Mouse (Mus musculus): ENCODE measurements around the gene Cldn10. TPM values are rescaled to one million over a fixed set of nuclear protein-coding genes. Genes with fewer than 3 reads are reported as not detected.

Gene Cldn10
- total RNA-seq, 1 experiment from 2014 or later: not detected

GRCm38 (mm10) chr14:118774507-118775428, 12.9 kb upstream of the Cldn10 start:
- peak; percentile 54 to 67 for ATAC-seq (replicated peaks in 1 of 2; ENCODE audit: insufficient read depth in 1 of 2, low FRiP score in 2 of 2, low TSS enrichment in 1 of 2, low read depth in 1 of 2, poor library complexity in 2 of 2, severe bottlenecking in 2 of 2)

- ATAC-seq (replicated peaks in 1 of 2; ENCODE audit: insufficient read depth in 1 of 2, low FRiP score in 2 of 2, low TSS enrichment in 1 of 2, low read depth in 1 of 2, poor library complexity in 2 of 2, severe bottlenecking in 2 of 2): no peak
Observed at GRCm38 (mm10) chr14:118775554-118775953, 12.2 kb upstream of the Cldn10 start.

GRCm38 (mm10) chr14:118776372-118776771, 11.3 kb upstream of the Cldn10 start:
- no peak for ATAC-seq (replicated peaks in 1 of 2; ENCODE audit: insufficient read depth in 1 of 2, low FRiP score in 2 of 2, low TSS enrichment in 1 of 2, low read depth in 1 of 2, poor library complexity in 2 of 2, severe bottlenecking in 2 of 2)

- no peak for ATAC-seq (replicated peaks in 1 of 2; ENCODE audit: insufficient read depth in 1 of 2, low FRiP score in 2 of 2, low TSS enrichment in 1 of 2, low read depth in 1 of 2, poor library complexity in 2 of 2, severe bottlenecking in 2 of 2)
Observed at GRCm38 (mm10) chr14:118777478-118777877, 10.2 kb upstream of the Cldn10 start.

- no peak for ATAC-seq (replicated peaks in 1 of 2; ENCODE audit: insufficient read depth in 1 of 2, low FRiP score in 2 of 2, low TSS enrichment in 1 of 2, low read depth in 1 of 2, poor library complexity in 2 of 2, severe bottlenecking in 2 of 2)
Observed at GRCm38 (mm10) chr14:118781601-118782000, 6.1 kb upstream of the Cldn10 start.

GRCm38 (mm10) chr14:118782241-118782640, 5.5 kb upstream of the Cldn10 start:
- peak; percentile 69 to 85 for ATAC-seq (replicated peaks in 1 of 2; ENCODE audit: insufficient read depth in 1 of 2, low FRiP score in 2 of 2, low TSS enrichment in 1 of 2, low read depth in 1 of 2, poor library complexity in 2 of 2, severe bottlenecking in 2 of 2)

- ATAC-seq (replicated peaks in 1 of 2; ENCODE audit: insufficient read depth in 1 of 2, low FRiP score in 2 of 2, low TSS enrichment in 1 of 2, low read depth in 1 of 2, poor library complexity in 2 of 2, severe bottlenecking in 2 of 2): no peak
Observed at GRCm38 (mm10) chr14:118783326-118783935, 4.3 kb upstream of the Cldn10 start.

GRCm38 (mm10) chr14:118790217-118790616, 2.5 kb downstream of the Cldn10 start:
- no peak for ATAC-seq (replicated peaks in 1 of 2; ENCODE audit: insufficient read depth in 1 of 2, low FRiP score in 2 of 2, low TSS enrichment in 1 of 2, low read depth in 1 of 2, poor library complexity in 2 of 2, severe bottlenecking in 2 of 2)

- no peak for ATAC-seq (replicated peaks in 1 of 2; ENCODE audit: insufficient read depth in 1 of 2, low FRiP score in 2 of 2, low TSS enrichment in 1 of 2, low read depth in 1 of 2, poor library complexity in 2 of 2, severe bottlenecking in 2 of 2)
Observed at GRCm38 (mm10) chr14:118792957-118793356, 5.2 kb downstream of the Cldn10 start.

GRCm38 (mm10) chr14:118793416-118793815, 5.7 kb downstream of the Cldn10 start:
- no peak for ATAC-seq (replicated peaks in 1 of 2; ENCODE audit: insufficient read depth in 1 of 2, low FRiP score in 2 of 2, low TSS enrichment in 1 of 2, low read depth in 1 of 2, poor library complexity in 2 of 2, severe bottlenecking in 2 of 2)

- ATAC-seq (replicated peaks in 1 of 2; ENCODE audit: insufficient read depth in 1 of 2, low FRiP score in 2 of 2, low TSS enrichment in 1 of 2, low read depth in 1 of 2, poor library complexity in 2 of 2, severe bottlenecking in 2 of 2): no peak
Observed at GRCm38 (mm10) chr14:118794196-118794595, 6.5 kb downstream of the Cldn10 start.

GRCm38 (mm10) chr14:118794893-118795292, 7.2 kb downstream of the Cldn10 start:
- no peak for ATAC-seq (replicated peaks in 1 of 2; ENCODE audit: insufficient read depth in 1 of 2, low FRiP score in 2 of 2, low TSS enrichment in 1 of 2, low read depth in 1 of 2, poor library complexity in 2 of 2, severe bottlenecking in 2 of 2)

GRCm38 (mm10) chr14:118795915-118796693, 8.4 kb downstream of the Cldn10 start:
- ATAC-seq (replicated peaks in 1 of 2; ENCODE audit: insufficient read depth in 1 of 2, low FRiP score in 2 of 2, low TSS enrichment in 1 of 2, low read depth in 1 of 2, poor library complexity in 2 of 2, severe bottlenecking in 2 of 2): peak; percentile 76 to 89

GRCm38 (mm10) chr14:118796694-118797058, 9.0 kb downstream of the Cldn10 start:
- no peak for ATAC-seq (replicated peaks in 1 of 2; ENCODE audit: insufficient read depth in 1 of 2, low FRiP score in 2 of 2, low TSS enrichment in 1 of 2, low read depth in 1 of 2, poor library complexity in 2 of 2, severe bottlenecking in 2 of 2)

- no peak for ATAC-seq (replicated peaks in 1 of 2; ENCODE audit: insufficient read depth in 1 of 2, low FRiP score in 2 of 2, low TSS enrichment in 1 of 2, low read depth in 1 of 2, poor library complexity in 2 of 2, severe bottlenecking in 2 of 2)
Observed at GRCm38 (mm10) chr14:118797270-118797669, 9.6 kb downstream of the Cldn10 start.

GRCm38 (mm10) chr14:118799918-118800317, 12.2 kb downstream of the Cldn10 start:
- ATAC-seq (replicated peaks in 1 of 2; ENCODE audit: insufficient read depth in 1 of 2, low FRiP score in 2 of 2, low TSS enrichment in 1 of 2, low read depth in 1 of 2, poor library complexity in 2 of 2, severe bottlenecking in 2 of 2): peak; percentile 14 to 20; a peak in 1 of 4 replicates

GRCm38 (mm10) chr14:118803936-118804335, 16.2 kb downstream of the Cldn10 start:
- ATAC-seq (replicated peaks in 1 of 2; ENCODE audit: insufficient read depth in 1 of 2, low FRiP score in 2 of 2, low TSS enrichment in 1 of 2, low read depth in 1 of 2, poor library complexity in 2 of 2, severe bottlenecking in 2 of 2): no peak

- no peak for ATAC-seq (replicated peaks in 1 of 2; ENCODE audit: insufficient read depth in 1 of 2, low FRiP score in 2 of 2, low TSS enrichment in 1 of 2, low read depth in 1 of 2, poor library complexity in 2 of 2, severe bottlenecking in 2 of 2)
Observed at GRCm38 (mm10) chr14:118804351-118804750, 16.6 kb downstream of the Cldn10 start.

Data from hematopoietic stem cell, adult 5-6 weeks (primary cell).